Mouse (Mus musculus): ENCODE measurements around the gene Gm9821.

The Gm9821 gene

DNA sequence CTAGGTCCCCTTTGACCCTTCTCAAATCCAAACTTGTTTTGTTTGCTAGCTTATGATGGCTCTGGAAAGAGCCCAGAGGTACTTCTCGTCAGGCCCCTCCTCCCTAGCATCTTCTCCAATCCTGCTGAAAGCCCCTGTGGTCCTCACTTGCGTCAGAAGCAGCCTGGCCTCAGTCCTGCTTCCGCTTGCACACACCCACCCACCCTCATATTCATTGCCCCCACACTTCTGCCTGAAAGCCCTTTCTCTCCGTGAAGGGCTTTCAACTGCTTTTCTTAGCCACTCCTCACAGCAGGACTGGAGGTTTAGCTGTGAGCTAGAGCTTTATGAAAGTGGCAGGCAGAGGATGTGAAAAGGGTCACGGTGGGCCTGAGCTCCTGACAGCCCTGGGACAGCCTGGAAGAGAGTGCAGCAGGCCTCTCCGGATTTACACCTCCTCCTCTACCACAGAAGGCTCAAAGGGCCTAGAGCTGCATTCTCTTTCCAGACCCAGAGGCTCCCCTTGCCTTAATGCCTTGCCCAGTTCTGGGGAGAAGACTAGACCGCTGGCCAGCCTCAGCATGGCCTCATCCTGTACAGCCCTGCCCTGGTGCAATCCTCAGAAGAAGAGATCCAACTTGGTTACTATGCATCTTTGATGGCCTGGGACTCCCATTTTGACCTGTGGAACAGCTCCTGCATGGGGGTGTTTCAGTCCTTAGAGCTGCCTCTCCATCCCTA lies 28.1 kb downstream of the Gm9821 start:
- DNase-seq = no peak

GRCm38 (mm10) chr2:91975581-91976541 lies 30.4 kb downstream of the Gm9821 start, which contains the start of gene Dgkz:
TSS of gene Dgkz (minus strand) at chr2:91975864.
- DNase-seq = no peak

DNA sequence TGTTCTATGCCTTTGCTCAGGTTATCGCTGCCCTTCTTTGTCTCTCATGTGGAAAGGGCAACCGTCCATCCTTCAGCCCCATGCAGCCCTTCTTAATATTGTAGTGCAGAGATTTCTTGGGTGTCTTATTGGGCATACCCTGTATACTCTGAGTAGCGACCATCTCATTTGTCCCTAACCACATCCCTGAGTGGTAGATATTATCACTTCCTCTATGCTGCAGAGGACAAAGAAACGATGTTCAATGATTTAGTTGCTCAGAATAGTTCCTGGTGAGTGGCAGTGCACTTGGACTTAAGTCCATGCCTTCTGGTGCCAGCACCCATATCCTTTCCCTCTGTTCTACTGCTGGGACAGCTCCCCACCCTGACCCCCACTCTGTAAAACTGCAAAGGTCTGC lies 32.5 kb downstream of the Gm9821 start:
- no peak for DNase-seq

DNA sequence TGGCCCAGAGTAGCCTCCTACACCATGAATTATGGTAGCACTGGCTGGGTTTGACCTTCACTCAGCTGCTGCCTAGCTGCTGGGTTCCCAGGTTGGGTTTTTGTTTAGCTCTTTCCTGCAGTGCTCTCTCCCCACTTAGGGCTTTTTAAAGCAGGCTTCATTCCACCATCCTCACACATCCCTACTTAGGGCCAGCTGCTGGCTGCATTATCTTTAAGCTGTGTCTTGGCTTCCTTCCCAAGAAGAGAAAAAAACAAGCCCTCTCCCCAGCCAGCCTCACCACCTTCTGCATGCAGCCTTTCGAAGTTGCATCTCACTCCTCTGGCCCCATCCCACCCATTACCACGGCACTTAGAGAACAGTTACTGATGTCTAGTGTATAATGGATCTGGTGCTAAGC lies 33.0 kb downstream of the Gm9821 start:
- no peak for DNase-seq

DNA sequence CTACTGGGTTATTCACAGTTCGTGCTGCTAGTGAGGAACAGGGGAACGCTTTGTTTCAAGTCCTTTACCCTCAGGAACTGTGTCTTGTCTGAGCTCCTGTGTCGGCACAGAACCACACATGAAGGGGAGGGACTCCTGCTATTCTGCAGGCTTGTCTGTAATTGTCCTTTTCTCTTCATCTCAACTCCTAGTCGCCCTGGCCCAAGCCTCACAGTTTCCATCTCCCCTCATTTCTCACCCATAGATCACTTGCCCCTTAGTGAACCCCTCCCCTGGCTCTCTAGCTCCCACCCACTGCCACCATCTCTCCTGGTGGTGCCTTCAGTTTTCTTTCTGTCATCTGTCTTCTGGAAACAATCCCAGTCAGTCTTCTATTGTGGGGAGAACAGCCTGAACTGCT lies 34.7 kb downstream of the Gm9821 start:
- no peak for DNase-seq

DNA sequence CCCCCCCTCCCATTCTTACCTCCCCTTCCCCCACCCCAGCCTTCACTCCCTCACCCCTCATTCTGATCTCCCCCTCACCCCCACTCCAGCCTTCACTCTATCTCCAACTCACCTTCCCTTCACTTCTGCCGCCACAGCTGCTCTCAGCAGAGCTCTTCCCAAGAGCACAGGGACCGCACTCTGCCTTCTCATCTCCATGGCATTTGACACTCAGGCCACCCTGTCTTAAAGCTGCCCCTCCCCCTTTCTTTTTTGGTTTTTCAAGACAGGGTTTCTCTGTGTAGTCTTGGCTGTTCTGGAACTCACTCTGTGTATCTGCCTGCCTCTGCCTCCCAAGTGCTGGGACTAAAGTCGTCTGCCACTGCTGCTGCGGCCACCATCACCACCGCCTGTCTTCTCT lies 35.3 kb downstream of the Gm9821 start:
- DNase-seq = no peak

DNA sequence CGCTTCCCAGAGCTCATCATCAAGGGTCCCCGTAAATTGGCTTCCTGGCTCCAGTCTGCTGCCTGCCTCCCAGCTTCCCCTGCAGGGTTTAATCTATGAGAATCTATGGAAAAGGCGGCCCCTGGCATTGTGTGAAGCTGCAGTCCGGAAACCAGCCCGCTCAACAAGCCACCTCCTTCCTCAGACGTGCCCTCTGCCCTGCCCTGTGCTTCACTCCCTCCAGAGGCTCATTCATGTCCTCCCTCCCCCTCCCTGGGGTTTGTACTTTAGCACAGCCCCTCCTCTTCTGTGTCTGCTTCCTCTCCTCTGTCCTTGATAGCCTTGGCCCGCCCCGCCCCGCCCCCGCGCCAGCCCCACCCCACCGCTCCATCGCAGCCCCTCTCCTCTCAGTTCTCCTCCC lies 38.9 kb downstream of the Gm9821 start:
- no peak for DNase-seq

GRCm38 (mm10) chr2:91984906-91985525 lies 39.5 kb downstream of the Gm9821 start:
- DNase-seq = no peak

GRCm38 (mm10) chr2:91986071-91986470 lies 40.6 kb downstream of the Gm9821 start:
- no peak for DNase-seq

DNA sequence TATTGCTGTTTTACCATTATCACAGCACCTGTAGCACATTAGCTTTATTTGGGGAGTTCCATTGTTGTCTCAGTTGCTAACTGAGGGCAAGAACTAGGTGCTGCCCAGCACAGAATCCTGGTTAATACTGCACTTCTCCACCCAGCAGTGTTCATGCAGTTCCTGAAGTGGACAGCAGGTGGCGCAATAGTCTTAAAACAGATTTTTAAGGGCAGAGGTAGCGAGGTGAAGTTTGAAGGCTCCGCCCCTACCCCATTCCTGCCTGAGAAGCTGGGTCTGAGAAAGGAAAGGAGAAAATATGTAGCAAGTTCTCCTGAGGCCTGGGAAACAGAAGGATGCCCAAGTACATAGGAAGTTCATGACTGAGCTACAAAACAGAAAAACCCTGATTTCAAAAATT lies 42.0 kb downstream of the Gm9821 start:
- DNase-seq = peak; percentile 80

DNA sequence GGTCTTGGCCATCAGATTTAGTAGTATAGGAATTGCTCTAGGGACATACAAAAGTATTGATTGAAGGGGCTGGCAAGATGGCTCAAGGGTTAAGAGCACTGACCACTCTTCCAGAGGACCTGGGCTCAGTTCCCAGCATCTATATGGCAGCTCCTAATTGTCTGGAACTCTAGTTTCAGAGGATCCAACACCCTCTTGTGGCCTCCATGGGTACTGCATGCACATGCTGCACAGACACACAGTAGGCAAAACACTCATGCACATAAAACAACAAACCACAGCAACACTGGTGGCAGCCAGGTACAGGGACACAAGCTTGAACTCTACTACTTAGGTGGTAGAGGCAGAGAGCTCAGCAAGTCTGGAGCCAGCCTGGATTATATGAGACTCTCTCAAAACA lies 44.2 kb downstream of the Gm9821 start:
- no peak for DNase-seq

GRCm38 (mm10) chr2:91993409-91993808 lies 47.9 kb downstream of the Gm9821 start:
- no peak for DNase-seq

- no peak for DNase-seq
These were observed 50.5 kb downstream of the Gm9821 start for GRCm38 (mm10) chr2:91996006-91996405.

All from cerebellum, adult 11 months (tissue).